Mouse (Mus musculus): ENCODE data around the gene Maob. TPM values are rescaled to one million over a fixed set of nuclear protein-coding genes. Genes with fewer than 3 reads are reported as not detected.

Gene Maob
- total RNA-seq (2021) = 10 to 100 TPM; 24.0 to 43.5 TPM
- long read RNA-seq, experiment 1, transcript Maob-201 (15 exons, 2,411 nt) = major isoform, 28 of 32 reads
- long read RNA-seq, experiment 1, partial matches to known transcripts = 3 of 32 reads
- long read RNA-seq, experiment 1, other reads (novel, unspliced or antisense) = 1 of 32 reads
- long read RNA-seq, experiment 2, transcript Maob-201 (15 exons, 2,411 nt) = major isoform, 35 of 40 reads
- long read RNA-seq, experiment 2, partial matches to known transcripts = 3 of 40 reads
- long read RNA-seq, experiment 2, other reads (novel, unspliced or antisense) = 2 of 40 reads

DNA sequence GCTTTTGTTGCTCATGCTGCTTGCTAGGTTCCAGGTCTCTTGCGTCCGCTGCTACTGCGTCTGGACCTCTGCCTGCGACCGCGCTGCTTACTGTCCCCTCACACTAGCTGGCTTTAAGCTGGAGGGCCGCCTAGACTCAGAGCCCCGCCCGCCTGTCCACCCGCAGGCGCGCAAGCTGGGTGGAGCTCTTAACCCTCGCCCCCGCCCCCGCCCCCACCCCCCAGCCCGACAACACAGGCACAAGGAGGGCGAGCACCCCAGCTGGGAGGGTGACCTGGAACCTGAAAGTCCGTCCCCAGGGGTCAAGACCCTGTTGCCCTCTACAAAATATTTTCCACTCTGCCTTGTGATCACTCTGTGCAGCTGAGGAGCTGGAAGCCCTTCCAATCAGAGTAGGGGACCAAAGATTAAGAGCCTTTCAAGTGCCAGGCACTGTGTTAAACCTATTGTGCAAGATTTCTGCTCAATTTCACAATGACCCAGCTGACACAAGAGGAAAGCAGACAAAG is at the start of gene Maob:
TSS of gene Maob (minus strand) at position 106 of the 509 bp plus-strand sequence.
- peak; percentile 12 to 25 for DNase-seq (ENCODE audit: low spot score in 2 of 2)

DNA sequence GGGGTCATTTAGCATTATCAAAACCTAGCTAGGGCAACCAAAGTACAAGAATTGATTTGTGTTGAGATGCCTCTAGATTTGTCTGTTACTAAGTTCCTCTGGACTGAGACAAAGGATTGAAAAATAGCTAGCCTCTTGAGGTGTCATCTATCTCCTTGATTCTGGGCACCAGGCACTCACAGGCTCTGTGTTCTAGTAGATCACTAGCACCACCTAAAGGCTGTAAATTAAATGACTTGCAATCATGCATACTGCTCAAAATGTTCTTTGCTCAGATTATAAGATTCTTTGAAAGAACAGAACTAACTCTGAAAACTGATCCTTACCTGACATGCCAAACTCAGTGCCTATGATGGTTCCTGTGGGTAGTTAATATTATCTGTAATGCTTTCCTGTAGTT is 43.1 kb upstream of the Maob start:
- DNase-seq (ENCODE audit: low spot score in 2 of 2) = no peak

DNA sequence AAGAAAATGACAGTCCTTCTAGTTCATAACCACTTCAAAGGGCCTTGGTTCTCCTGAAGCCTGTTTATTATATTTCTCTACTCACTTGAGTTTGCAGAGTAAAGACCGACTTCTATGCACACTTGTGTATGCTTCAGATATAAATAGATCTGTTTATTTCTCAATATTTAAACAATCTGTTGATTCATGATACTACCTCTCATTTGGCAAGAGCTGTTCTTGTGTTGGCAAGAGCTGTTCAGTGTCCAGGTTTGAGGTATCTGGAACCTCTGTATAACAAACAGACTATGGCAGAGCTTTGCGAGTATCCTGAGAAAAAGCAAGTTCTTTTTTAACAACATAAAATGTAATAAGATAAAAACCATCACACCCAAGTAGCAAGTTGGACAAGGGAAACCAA is 28.9 kb upstream of the Maob start:
- DNase-seq (ENCODE audit: low spot score in 2 of 2) = no peak

DNA sequence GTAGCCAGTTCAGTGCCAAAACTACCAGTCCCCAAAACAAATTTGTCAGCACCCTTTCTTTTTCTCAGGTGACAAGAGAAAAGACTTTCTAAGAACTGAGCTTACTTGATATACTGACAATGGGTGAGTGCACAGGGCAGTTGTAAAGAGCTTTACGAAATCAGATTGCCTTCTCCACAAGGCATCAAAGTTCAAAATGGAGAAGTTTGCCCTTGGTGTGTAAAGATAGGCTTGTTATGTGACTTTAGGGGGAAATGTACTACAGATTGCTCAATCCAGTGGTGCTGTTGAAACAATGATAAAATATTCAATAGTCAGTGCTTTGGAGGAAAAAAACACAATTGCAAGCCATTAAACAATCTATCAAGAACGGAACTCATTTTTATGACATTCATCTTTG is 24.3 kb upstream of the Maob start:
- DNase-seq (ENCODE audit: low spot score in 2 of 2) = no peak

DNA sequence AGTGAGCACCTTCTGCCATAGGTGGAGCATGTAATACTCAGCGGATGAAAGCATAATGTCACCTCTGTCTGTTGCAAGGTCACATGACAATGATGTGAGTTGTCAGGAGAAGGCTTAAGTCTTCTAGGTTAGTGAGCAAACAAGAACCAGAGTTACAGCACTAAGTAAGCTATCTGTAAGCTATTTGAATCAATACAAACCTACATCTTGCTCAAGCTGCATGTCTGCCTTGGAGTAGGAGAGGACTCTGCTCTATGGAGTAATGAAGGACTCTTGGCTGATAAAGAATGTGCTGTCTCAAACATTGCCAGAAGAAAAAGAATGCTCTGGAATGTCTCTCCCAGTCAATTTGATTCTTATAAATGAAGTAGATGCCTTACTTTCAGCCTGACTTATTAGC is 20.1 kb upstream of the Maob start:
- DNase-seq (ENCODE audit: low spot score in 2 of 2) = no peak

DNA sequence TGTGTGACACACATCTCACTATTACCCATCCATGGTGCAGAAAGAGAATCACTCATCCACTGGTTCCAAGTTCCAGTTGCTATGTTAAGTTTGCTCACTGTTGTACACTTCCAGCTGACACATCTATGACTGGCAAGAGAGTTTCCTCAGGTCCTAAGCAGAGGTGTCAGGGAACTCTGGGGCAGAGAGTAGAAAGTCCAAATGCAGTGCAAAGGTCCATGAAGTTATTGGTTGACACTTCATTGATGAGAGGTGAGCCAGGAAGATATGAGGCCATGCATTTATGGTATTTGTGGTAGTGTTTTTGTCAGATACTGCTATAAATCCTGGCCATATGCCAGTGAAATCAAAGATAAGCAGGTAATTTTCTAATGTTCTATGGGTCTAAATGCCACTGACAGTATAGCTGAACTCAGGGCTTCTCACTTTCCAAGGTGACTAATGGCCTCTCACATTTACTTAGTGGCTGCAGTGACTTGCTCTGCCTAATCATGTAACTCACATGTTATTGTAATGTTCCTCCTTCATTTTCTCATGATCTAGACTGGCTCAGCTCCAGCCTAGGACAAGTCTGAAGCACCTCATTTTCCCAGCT is 19.4 kb upstream of the Maob start:
- no peak for DNase-seq (ENCODE audit: low spot score in 2 of 2)

DNA sequence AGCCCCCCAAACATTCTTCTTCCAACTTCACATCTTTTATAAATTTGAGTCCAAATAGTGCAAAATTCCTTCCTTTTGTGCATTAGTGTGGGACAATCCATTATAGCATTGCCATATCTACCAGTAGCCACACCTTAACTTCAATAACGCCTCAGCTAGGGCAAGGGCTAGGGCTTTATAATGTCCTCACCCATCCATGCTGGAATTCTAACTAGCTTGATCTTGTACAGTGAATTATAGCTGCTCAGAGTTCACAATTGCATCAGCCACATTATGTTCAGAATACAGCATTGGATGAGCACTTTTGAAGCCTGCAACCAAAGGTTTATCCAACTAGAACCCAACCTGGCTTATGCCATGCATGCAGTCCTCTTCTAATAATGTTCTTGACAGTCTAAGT is 8.9 kb upstream of the Maob start:
- no peak for DNase-seq (ENCODE audit: low spot score in 2 of 2)

DNA sequence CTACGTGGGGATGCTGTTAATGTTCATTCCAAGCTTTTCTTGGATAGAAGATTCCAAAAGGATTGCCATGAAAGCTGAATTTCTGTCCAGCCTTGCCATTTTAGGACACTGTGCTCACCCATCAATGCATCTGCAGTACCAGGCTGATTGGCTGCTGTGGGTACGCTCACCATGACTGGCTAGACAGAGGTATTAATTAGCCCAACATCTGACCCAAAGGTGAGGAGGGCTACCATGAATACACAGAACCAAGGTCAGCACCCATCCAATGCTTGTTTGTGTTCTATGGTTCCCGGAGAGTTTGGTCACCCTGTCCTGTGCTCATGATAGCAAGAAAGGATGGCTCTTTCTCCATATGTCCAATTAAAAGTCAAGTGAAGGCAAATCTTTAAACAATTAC is 1.2 kb downstream of the Maob start:
- no peak for DNase-seq (ENCODE audit: low spot score in 2 of 2)

DNA sequence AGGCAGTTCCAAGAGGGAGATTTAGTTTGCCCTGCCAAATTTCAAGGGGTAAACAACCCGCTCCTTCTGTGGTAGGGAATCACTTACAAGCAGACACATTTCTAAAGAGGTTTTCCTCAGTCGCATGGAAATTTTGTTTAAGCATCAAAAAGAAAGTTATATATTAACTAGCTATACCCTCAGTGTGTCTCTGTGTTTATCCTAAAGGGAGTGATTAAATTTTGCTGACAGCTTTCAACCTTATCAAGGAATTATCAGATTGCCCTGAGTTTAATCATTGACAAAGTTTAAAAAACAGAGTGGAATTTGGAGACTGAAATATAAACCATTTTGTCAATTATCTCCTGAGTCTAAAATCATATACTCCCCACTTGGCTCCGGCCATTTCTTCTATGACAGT is 5.1 kb downstream of the Maob start:
- no peak for DNase-seq (ENCODE audit: low spot score in 2 of 2)

DNA sequence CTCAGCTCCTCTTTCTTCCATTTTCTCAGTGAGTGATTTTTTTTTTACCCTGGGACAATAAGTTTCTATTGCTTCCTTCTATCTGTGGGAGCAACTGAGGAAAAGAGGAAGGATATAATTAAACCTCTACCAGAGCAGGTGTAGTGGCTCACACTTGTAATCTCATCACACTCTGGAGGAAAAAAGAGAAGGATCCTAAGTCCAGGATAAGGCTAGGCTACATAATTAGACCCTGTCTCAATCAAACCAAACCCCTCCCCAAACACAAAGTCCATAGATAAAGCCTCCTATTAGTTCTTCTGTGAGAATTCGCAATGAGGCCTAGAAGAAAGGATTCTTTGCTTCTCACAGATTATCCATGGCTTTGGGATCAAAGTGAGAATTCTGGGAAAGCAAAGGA is 49.7 kb downstream of the Maob start:
- DNase-seq (ENCODE audit: low spot score in 2 of 2) = no peak

DNA sequence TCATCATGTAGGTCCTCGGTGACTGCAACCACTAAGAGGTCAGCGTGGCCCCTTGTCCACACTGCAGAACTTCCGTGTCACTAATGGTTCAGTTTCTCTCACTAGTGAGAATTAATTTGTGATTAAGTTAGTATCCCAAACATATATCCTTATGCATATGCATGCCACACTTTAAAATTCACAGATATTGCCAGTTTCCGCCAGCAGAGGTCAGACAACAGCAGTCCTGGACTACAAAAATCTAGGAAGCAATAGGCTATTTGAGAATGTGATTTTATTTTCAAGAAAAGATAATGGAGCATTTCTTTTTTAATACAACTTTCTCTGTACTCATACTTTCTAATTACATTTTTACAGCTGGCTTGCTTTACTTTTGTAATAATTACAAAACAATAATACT is 51.0 kb downstream of the Maob start:
- DNase-seq (ENCODE audit: low spot score in 2 of 2) = no peak

DNA sequence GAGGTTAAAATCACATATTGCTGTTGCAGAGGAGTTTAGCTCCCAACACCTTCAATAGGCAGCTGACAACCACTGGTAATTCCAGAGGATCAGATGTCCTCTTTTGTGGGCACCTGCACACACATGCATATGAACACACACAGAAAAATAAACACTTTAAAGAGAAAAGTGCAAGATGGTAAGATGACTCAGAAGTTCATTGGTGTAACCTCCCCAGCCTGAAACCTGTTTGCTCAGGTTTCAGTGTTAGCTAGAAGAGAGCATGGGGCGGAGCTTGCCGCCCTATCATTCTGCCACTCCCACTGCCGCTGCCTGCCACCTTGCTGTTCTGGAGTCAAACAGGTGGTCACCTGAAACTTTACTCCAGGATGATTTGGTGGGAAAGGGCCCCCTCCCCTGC is 55.7 kb downstream of the Maob start:
- no peak for DNase-seq (ENCODE audit: low spot score in 2 of 2)

DNA sequence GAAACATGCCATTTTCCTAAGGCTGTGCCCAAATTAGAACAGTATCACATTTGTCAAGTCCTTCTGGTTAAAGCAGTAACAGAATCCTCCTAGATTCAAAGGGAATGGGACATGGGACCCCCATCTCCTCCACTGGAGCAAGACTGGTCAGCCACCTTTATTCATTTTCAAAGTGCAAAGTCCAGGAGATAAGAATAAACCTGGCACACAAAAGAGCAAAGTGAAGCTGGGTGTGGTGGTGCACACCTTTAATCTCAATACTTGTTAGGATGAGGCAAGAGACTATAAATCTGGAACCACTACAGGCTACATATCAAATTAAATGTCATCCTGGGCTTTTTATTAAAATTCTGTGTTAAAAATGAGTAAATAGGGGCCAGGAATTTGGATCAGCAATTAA is 62.4 kb downstream of the Maob start:
- DNase-seq (ENCODE audit: low spot score in 2 of 2) = no peak

DNA sequence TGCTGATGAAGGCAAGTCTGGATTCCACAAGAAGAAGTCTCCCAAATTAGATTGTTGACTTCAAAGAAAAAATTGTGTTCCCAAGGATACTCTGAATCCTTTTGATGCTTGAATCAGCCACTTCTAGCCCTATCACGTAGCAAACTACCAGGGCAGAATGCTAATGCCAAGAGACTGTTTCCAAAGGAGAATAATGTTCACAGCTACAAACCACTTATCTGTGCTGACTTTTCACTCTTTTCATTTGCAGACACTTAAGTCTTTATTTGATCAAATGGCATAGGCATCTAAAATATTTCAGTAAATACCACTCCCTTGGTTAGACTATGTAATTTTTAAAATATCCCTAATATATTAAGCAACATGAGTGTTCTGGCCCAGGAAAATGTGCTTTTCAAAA is 68.2 kb downstream of the Maob start:
- DNase-seq (ENCODE audit: low spot score in 2 of 2) = no peak

DNA sequence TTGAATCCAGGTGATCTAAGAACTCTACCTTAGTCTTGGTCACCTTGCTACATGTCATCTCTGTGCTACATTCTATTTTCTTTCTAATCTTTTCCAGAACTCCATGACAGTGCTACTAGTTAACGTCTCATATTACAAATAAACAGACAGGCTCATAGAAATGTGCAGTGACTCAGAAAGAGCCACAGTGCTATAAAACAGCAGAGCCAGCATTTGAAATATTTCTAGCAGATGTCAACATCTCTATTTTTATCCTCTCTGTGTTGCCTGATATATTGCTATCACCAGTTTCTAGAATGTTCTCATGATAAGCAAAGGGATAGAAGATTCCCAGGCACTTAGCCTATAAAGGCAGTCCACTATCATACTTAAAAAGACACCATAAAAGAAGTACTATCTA is 103.1 kb downstream of the Maob start:
- no peak for DNase-seq (ENCODE audit: low spot score in 2 of 2)

DNA sequence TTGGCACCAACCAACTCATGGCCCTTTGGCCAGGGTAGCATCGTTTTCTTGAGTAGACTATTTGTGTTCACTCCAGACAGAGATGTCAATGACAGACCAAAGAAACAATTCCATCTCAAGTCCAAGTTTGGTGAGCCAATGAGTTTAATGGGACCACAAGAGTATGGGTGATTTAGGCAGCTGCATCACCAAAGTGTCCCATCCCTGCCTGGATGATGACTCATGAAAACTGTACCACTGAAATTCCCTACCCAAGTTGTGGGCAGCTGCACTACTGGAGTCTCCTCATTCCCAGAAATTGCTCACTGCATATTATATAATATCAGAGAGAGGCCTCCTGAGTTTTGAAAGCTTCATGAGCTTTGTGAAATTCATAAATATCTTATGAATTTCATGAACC is 111.1 kb downstream of the Maob start:
- DNase-seq (ENCODE audit: low spot score in 2 of 2) = no peak

Other genes starting within 250 kb of the Maob start
- 10 to 100 TPM; 27.6 to 35.1 TPM for gene Maoa, start 197.7 kb downstream of the Maob start, total RNA-seq (2021)
- gene Ndp, start 94.4 kb upstream of the Maob start, total RNA-seq (2021) = not detected